Mouse (Mus musculus) layer of hippocampus, postnatal 10 days (tissue): ENCODE data around the gene Slx1b. TPM values are rescaled to one million over a fixed set of nuclear protein-coding genes. Genes with fewer than 3 reads are reported as not detected.

ENCODE experiments used
- total RNA-seq, 2 experiments: library from RNA; stranded (reverse); gene quantifications; 2 replicates each; pipeline ENCODE4 v1.2.3; 2021

Gene Slx1b
- total RNA-seq, 2 experiments from 2014 or later = 20.1 to 21.5 TPM

Other genes starting within 250 kb of the Slx1b start
- gene Atp2a1, start 232.7 kb downstream of the Slx1b start, total RNA-seq = under 1 TPM; 0.09 to 0.58 TPM
- gene Sh2b1, start 220.4 kb downstream of the Slx1b start, total RNA-seq = 10 to 100 TPM; 68.1 to 69.6 TPM
- 100 to 1,000 TPM in 1 of 2 experiments, 10 to 100 TPM in 1; 88.2 to 106 TPM for gene Tufm, start 208.4 kb downstream of the Slx1b start, total RNA-seq
- gene Atxn2l, start 192.3 kb downstream of the Slx1b start, total RNA-seq = 100 to 1,000 TPM; 118 to 123 TPM
- gene Eif3c, start 129.4 kb downstream of the Slx1b start, total RNA-seq = 100 to 1,000 TPM; 199 to 200 TPM
- under 1 TPM; 0.43 to 0.51 TPM for gene Apobr, start 110.8 kb downstream of the Slx1b start, total RNA-seq
- 10 to 100 TPM; 20.8 to 23.2 TPM for gene Cln3, start 110.0 kb downstream of the Slx1b start, total RNA-seq
- not detected for gene Il27, start 100.8 kb downstream of the Slx1b start, total RNA-seq
- 1 to 10 TPM; 2.9 to 5.5 TPM for gene Nupr1, start 64.9 kb downstream of the Slx1b start, total RNA-seq
- gene Sgf29, start 46.5 kb downstream of the Slx1b start, total RNA-seq = 10 to 100 TPM; 27.1 to 36.3 TPM
- 1 to 10 TPM; 3.8 to 5.3 TPM for gene Sult1a1, start 19.4 kb downstream of the Slx1b start, total RNA-seq
- gene Bola2, start 383 bp downstream of the Slx1b start, total RNA-seq = 100 to 1,000 TPM; 114 to 137 TPM
- 100 to 1,000 TPM; 145 to 151 TPM for gene Coro1a, start 12.0 kb upstream of the Slx1b start, total RNA-seq
- gene Mapk3, start 63.8 kb upstream of the Slx1b start, total RNA-seq = 100 to 1,000 TPM; 146 to 150 TPM
- gene Gdpd3, start 70.5 kb upstream of the Slx1b start, total RNA-seq = 1 to 10 TPM; 2.7 to 3.0 TPM
- gene Ypel3, start 81.2 kb upstream of the Slx1b start, total RNA-seq = 100 to 1,000 TPM; 150 to 152 TPM
- gene Tbx6, start 85.7 kb upstream of the Slx1b start, total RNA-seq = under 1 TPM; 0.62 to 0.69 TPM
- 10 to 100 TPM; 56.2 to 64.6 TPM for gene Ppp4c, start 96.7 kb upstream of the Slx1b start, total RNA-seq
- gene Fam57b, start 101.9 kb upstream of the Slx1b start, total RNA-seq = 100 to 1,000 TPM; 133 to 147 TPM
- gene 4930451I11Rik, start 135.9 kb upstream of the Slx1b start, total RNA-seq = not detected
- 10 to 100 TPM; 54.0 to 54.1 TPM for gene Doc2a, start 151.6 kb upstream of the Slx1b start, total RNA-seq
- 10 to 100 TPM; 38.8 to 40.9 TPM for gene Hirip3, start 166.2 kb upstream of the Slx1b start, total RNA-seq
- gene Ino80e, start 166.6 kb upstream of the Slx1b start, total RNA-seq = 10 to 100 TPM; 56.1 to 58.8 TPM
- gene Taok2, start 188.9 kb upstream of the Slx1b start, total RNA-seq = 100 to 1,000 TPM; 147 to 167 TPM
- gene Tmem219, start 227.1 kb upstream of the Slx1b start, total RNA-seq = 10 to 100 TPM; 23.6 to 28.3 TPM
- gene Kctd13, start 233.1 kb upstream of the Slx1b start, total RNA-seq = 100 to 1,000 TPM; 151 to 152 TPM